Mouse (Mus musculus): ENCODE results near the gene Gm2696.
A peak's percentile ranks its signal among the peaks of the same experiment; 100 is the strongest.

- TF ChIP-seq CTCF (IDR thresholded peaks at IDR 0.05; ENCODE audit: extremely low read depth, insufficient read length, insufficient replicate concordance, low read depth, low read length), result peak; percentile 25; the same call in 1 of the 2 replicates
- TF ChIP-seq POLR2A (IDR thresholded peaks at IDR 0.05; ENCODE audit: low read depth, low read length), result no peak
These were observed 64.5 kb downstream of the Gm2696 start for GRCm38 (mm10) chr10:77878985-77879384.

All from small intestine, adult 2 months (tissue).